Mouse (Mus musculus): ENCODE data around the gene Fam78a. TPM values are rescaled to one million over a fixed set of nuclear protein-coding genes. Genes with fewer than 3 reads are reported as not detected.

Gene Fam78a
- polyA plus RNA-seq, 1 experiment from 2014 or later: 0.38 TPM

- H3K27me3 ChIP-seq: peaks cover 43% of the 10 kb centered on the region
- H3K4me1 ChIP-seq (replicated peaks): peaks cover 19% of the 10 kb centered on the region
- 91% methylated on average over 14 of the region's 14 CpGs for WGBS
- H3K9ac ChIP-seq (replicated peaks): no peak overlapping the region
- H3K27ac ChIP-seq: no peak overlapping the region
- no peaks in the 10 kb centered on the region for H3K36me3 ChIP-seq
- H3K9me3 ChIP-seq: no peaks in the 10 kb centered on the region
- no peak for ATAC-seq
- no peak overlapping the region for H3K4me2 ChIP-seq (replicated peaks)
- no peak overlapping the region for H3K4me3 ChIP-seq (replicated peaks)
Observed at GRCm38 (mm10) chr2:32079191-32079725, 5.4 kb downstream of the Fam78a start.

- H3K27me3 ChIP-seq: peaks cover 36% of the 10 kb centered on the region
- H3K36me3 ChIP-seq: no peaks in the 10 kb centered on the region
- H3K4me3 ChIP-seq (replicated peaks): no peak overlapping the region
- no peak overlapping the region for H3K4me2 ChIP-seq (replicated peaks)
- no peaks in the 10 kb centered on the region for H3K9me3 ChIP-seq
- ATAC-seq: no peak
- no peak overlapping the region for H3K9ac ChIP-seq (replicated peaks)
- H3K27ac ChIP-seq: no peak overlapping the region
- peaks cover 12% of the 10 kb centered on the region for H3K4me1 ChIP-seq (replicated peaks)
- WGBS: 63% methylated on average over 8 of the region's 8 CpGs
Observed at GRCm38 (mm10) chr2:32078522-32078921, 6.1 kb downstream of the Fam78a start.

DNA sequence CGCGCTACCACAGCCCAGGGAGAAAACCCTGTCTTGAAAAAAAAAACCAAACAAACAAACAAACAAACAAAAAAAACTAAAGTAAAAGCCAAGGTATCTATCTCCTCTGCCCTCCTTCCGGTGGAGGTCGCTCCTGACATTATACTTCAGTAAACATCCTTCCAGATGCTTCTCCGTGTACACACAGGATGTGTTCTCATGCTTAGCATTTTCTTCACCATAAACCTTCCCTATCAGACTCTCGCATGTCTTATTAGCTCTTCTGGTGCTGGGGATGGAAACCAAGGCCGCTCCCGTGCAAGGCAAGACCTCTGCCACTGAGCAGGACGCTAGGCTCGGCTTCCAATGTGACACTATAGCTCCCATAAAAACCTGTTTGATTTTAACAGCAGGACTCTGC is 6.9 kb downstream of the Fam78a start:
- 81% methylated on average over 10 of the region's 10 CpGs for WGBS
- Histone ChIP-seq H3K4me3 (replicated peaks) (no peak overlapping the region), H3K27ac (no peak overlapping the region), H3K9ac (replicated peaks) (no peak overlapping the region), H3K36me3 (no peaks in the 10 kb centered on the region), H3K9me3 (no peaks in the 10 kb centered on the region), H3K4me1 (replicated peaks) (peaks cover 4% of the 10 kb centered on the region; the same call in 1 of the 2 replicates), H3K27me3 (peaks cover 28% of the 10 kb centered on the region), H3K4me2 (replicated peaks) (no peak overlapping the region)
- no peak for ATAC-seq

- Histone ChIP-seq H3K4me1 (replicated peaks) (no peaks in the 10 kb centered on the region), H3K27ac (no peak overlapping the region), H3K9ac (replicated peaks) (no peak overlapping the region), H3K27me3 (0 out of 2 replicates have a peak, but pooled peaks cover 7% of the 10 kb centered on the region), H3K4me3 (replicated peaks) (no peak overlapping the region), H3K9me3 (no peaks in the 10 kb centered on the region), H3K4me2 (replicated peaks) (no peak overlapping the region), H3K36me3 (no peaks in the 10 kb centered on the region)
- 69% methylated on average over 7 of the region's 7 CpGs for WGBS
- no peak for ATAC-seq
Observed at GRCm38 (mm10) chr2:32075368-32075767, 9.3 kb downstream of the Fam78a start.

- no peak for ATAC-seq
- Histone ChIP-seq H3K4me3 (replicated peaks) (no peak overlapping the region), H3K27me3 (no peaks in the 10 kb centered on the region), H3K9me3 (no peaks in the 10 kb centered on the region), H3K4me2 (replicated peaks) (no peak overlapping the region), H3K4me1 (replicated peaks) (no peaks in the 10 kb centered on the region), H3K27ac (no peak overlapping the region), H3K9ac (replicated peaks) (no peak overlapping the region), H3K36me3 (no peaks in the 10 kb centered on the region)
- 69% methylated on average over 8 of the region's 8 CpGs for WGBS
Observed at GRCm38 (mm10) chr2:32074404-32074803, 10.3 kb downstream of the Fam78a start.

DNA sequence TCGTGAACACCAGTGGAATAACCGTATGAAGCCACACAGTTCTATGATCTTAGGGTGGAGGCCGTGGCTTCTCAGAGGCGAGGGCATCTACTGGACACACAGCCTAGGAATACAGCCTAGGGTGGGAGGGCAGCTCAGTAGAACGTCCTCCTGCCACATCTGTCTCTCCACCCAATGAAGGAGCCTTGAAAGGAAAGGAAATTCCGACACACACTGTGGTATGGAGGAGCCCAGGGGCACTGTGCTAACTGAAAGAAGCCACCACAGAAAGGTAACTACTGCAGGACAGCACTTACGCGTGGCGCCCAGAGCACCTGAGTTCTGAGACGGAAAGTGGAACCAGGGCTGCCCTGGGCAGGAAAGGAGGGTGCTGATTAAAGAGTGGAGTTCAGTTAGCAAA is 13.9 kb downstream of the Fam78a start:
- H3K27ac ChIP-seq: no peak overlapping the region
- 0 out of 2 replicates have a peak, but pooled peaks cover 7% of the 10 kb centered on the region for H3K27me3 ChIP-seq
- no peaks in the 10 kb centered on the region for H3K36me3 ChIP-seq
- ATAC-seq: no peak
- no peak overlapping the region for H3K4me3 ChIP-seq (replicated peaks)
- WGBS: 91% methylated on average over 10 of the region's 10 CpGs
- H3K4me1 ChIP-seq (replicated peaks): no peaks in the 10 kb centered on the region
- H3K9ac ChIP-seq (replicated peaks): no peak overlapping the region
- H3K9me3 ChIP-seq: no peaks in the 10 kb centered on the region
- no peak overlapping the region for H3K4me2 ChIP-seq (replicated peaks)

- 58% methylated on average over 31 of the region's 31 CpGs for WGBS
- no peak overlapping the region for H3K4me3 ChIP-seq (replicated peaks)
- no peak overlapping the region for H3K9ac ChIP-seq (replicated peaks)
- no peaks in the 10 kb centered on the region; the same call in 1 of the 2 replicates for H3K4me1 ChIP-seq (replicated peaks)
- H3K27ac ChIP-seq: no peak overlapping the region
- no peak overlapping the region for H3K4me2 ChIP-seq (replicated peaks)
- H3K36me3 ChIP-seq: no peaks in the 10 kb centered on the region
- 0 out of 2 replicates have a peak, but pooled peaks cover 7% of the 10 kb centered on the region for H3K27me3 ChIP-seq
- H3K9me3 ChIP-seq: no peaks in the 10 kb centered on the region
- ATAC-seq: no peak
Observed at GRCm38 (mm10) chr2:32068811-32069607, 15.6 kb downstream of the Fam78a start.

- ATAC-seq: no peak
- Histone ChIP-seq H3K4me1 (replicated peaks) (no peaks in the 10 kb centered on the region; the same call in 1 of the 2 replicates), H3K27me3 (0 out of 2 replicates have a peak, but pooled peaks cover 9% of the 10 kb centered on the region), H3K9ac (replicated peaks) (no peak overlapping the region), H3K4me2 (replicated peaks) (no peak overlapping the region), H3K27ac (no peak overlapping the region), H3K9me3 (no peaks in the 10 kb centered on the region), H3K4me3 (replicated peaks) (no peak overlapping the region), H3K36me3 (no peaks in the 10 kb centered on the region)
- 79% methylated on average over 4 of the region's 4 CpGs for WGBS
Observed at GRCm38 (mm10) chr2:32066005-32066404, 18.7 kb downstream of the Fam78a start.

GRCm38 (mm10) chr2:32065371-32065791 is 19.3 kb downstream of the Fam78a start:
- Histone ChIP-seq H3K36me3 (no peaks in the 10 kb centered on the region), H3K9ac (replicated peaks) (no peak overlapping the region), H3K4me1 (replicated peaks) (no peaks in the 10 kb centered on the region; the same call in 1 of the 2 replicates), H3K27me3 (0 out of 2 replicates have a peak, but pooled peaks cover 15% of the 10 kb centered on the region), H3K27ac (no peak overlapping the region), H3K9me3 (no peaks in the 10 kb centered on the region), H3K4me2 (replicated peaks) (no peak overlapping the region), H3K4me3 (replicated peaks) (no peak overlapping the region)
- 85% methylated on average over 5 of the region's 5 CpGs for WGBS
- no peak for ATAC-seq

DNA sequence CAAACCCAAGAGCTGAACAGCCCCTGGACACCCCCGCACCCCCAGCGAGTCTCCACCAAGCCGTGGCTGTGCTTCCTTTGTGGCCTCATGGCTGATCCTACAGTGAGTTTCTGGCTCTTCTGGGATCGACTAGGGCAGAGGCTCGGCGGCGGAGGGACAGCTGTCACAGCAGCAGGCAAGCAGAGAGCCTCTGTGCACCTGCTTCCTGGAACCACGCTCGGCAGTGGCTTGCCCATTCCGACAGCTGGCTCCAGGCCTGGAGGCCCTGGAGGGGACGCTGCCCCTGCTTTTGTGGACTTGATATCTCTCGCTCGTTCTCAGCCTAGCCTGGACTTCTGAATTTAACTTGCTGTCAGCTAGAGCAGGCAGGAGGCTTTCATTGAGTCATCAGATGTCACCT is 19.7 kb downstream of the Fam78a start:
- Histone ChIP-seq H3K9ac (replicated peaks) (no peak overlapping the region), H3K27ac (no peak overlapping the region), H3K4me1 (replicated peaks) (no peaks in the 10 kb centered on the region; the same call in 1 of the 2 replicates), H3K36me3 (no peaks in the 10 kb centered on the region), H3K4me2 (replicated peaks) (no peak overlapping the region), H3K27me3 (0 out of 2 replicates have a peak, but pooled peaks cover 15% of the 10 kb centered on the region), H3K4me3 (replicated peaks) (no peak overlapping the region), H3K9me3 (no peaks in the 10 kb centered on the region)
- no peak for ATAC-seq
- WGBS: 66% methylated on average over 13 of the region's 13 CpGs

DNA sequence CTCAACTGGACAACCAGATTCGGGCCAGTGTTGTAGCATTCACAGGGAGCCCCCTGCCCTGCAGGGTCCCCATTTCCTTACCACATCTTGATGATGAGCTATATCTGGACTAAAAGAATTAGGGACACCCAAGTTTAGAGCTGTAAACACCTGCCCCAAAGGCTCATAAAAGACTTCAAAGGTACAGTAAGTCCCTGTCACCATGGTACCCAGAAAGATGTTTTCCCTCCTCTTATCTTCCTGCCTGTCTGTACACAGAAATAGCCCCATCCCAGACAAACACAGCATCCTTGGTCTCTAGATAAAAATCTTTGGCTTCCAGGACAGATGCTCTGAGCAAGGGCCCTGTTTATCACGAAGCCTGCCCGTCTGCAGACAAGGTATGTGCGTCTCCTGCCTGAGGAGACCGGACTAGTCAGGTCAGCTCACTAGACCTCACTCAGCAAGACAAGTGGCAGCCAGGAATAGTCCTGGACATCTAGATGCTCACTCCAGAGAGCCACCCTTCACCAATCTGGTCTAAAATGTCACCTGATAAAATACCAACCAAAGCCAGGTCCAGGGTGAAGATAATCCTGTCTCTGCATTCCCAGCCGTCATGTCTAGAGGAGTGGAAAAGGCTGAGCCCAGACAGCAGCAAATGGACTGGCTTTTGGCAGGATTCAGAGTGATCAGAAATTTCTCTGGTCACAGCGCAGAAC is 21.1 kb downstream of the Fam78a start:
- no peaks in the 10 kb centered on the region; the same call in 1 of the 2 replicates for H3K4me1 ChIP-seq (replicated peaks)
- H3K9ac ChIP-seq (replicated peaks): no peak overlapping the region
- H3K36me3 ChIP-seq: no peaks in the 10 kb centered on the region
- no peak overlapping the region for H3K4me2 ChIP-seq (replicated peaks)
- ATAC-seq: no peak
- H3K9me3 ChIP-seq: no peaks in the 10 kb centered on the region
- WGBS: 82% methylated on average over 7 of the region's 7 CpGs
- no peak overlapping the region for H3K4me3 ChIP-seq (replicated peaks)
- H3K27me3 ChIP-seq: peaks cover 18% of the 10 kb centered on the region; the same call in 1 of the 2 replicates
- no peak overlapping the region for H3K27ac ChIP-seq
